Mouse (Mus musculus) ovary, postnatal 10 days (tissue): ENCODE data around the gene Lhx4.

Source experiments
- DNase-seq: peaks from one replicate; pipeline ENCODE4 v3.0.0; 2022; ENCODE audit warnings: low spot score

The Lhx4 gene

DNA sequence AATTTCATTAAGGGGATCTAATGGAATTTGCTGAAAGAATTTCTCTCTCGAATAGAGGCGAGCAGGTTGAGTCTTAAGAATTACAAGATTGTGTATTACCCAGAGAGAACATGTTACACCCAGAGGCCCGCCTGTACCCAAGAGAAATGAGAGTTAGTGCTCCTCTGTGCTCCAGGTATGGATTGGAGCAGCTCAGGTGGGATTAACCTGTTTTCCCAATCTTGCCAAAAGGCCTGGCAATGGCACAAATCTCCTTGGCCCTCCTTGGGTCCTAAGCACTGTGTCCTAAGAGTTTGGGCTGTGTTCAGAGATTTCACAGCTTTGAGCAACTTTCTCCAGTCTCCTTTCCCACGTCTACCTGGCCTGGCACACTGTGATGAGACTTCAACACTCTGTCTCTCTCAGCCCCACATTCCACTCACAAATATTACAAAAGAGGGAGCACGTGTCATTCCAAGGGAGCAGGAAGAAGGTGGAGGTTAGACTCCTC lies 48.2 kb downstream of the Lhx4 start:
- DNase-seq = no peak

DNA sequence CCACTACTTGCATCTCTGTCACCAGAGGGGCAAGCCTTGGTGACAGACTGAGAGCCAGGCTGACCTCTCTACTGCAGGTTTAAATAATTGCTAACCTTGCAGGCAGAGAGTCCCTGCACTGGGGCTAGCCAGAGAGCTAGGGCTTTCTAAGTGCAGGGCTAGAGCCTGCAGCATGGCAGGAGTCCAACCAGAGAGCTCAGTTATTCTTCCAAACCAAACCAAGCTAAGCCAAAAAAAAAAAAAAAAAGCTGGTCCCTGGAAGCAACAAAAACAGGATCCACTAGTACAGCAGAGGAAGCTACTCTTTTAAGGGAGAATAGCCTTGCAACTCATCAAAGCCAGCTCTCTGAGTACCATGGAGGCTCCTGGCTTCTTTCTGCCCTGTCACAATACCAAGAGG lies 50.6 kb downstream of the Lhx4 start:
- no peak for DNase-seq

- no peak for DNase-seq
Measured at GRCm38 (mm10) chr1:155698373-155699159, 52.9 kb downstream of the Lhx4 start.

DNA sequence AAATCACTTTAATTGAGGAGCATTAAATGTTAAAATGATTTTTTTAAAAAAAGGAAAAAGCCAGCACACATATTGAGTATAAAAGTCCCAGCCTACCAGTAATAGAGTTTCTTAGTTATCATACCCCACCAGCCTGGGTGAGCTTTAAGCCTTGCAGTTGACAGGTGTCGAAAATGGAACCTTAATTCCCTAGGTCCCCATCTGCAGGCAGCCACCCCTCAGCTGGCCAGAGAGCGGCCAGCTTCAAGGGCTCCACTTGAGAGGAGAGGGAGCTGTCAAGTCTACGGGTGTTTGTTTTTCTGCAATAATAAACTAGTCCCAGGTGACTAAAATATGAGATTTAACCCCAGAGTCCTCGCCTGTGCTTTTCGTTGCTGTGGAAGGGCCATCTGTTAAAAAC lies 58.0 kb downstream of the Lhx4 start:
- no peak for DNase-seq

DNA sequence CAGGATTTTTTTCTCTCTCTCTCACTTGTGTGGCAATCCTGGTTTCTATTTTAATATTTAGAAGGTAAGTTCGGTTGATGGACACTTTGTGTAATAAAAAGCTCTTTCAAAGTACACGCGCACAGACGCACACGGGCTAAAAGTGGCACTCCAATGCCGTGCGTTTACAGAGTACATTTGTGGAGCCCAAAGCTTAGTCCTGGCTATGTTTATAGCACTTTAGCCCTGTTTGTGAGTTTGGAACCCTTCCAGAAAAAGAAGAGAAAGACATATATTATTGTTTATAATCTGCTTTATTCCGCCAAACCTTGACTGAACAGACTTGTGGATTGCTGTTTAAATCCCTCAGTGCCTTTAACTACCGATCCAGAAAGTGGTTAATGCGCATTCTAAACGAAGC lies 58.5 kb downstream of the Lhx4 start:
- no peak for DNase-seq

DNA sequence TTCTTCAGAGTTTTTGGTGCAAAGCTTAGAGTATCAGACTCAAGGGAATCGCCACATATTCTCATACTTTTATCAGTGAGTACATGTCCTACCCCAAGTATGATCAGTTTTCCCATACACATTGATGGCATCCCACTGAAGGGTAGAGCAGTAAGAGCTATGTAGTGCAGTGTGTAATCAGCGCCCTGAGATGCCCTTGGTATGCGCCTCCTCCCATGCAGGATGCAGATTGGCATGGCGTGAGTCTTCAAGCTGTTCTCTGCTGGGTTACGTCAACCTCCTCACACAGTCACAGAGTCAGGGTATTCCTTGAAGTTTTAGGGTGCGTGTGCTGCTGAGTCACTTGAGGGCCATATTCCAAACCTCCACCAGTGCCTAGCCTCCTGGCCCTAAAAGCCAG lies 59.3 kb downstream of the Lhx4 start:
- no peak for DNase-seq

DNA sequence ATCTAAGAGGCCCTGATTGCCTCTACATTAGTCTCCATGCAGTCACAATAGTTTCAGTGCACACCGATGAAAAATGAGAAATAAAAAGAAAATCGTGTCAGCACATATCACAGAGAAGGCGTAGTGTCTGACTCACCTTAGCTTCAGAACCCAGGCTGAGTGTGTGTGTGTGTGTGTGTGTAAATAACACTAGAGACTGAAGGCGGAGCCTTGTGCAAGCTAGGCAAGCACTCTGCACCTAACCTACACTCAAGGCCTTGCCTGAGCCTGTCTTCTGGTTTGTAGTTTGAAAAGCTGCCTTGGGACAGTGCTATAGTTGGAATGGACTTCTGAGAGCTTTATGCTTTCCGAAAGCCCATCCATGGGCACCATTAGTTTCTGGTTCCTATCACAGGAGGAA lies 61.9 kb downstream of the Lhx4 start:
- no peak for DNase-seq

DNA sequence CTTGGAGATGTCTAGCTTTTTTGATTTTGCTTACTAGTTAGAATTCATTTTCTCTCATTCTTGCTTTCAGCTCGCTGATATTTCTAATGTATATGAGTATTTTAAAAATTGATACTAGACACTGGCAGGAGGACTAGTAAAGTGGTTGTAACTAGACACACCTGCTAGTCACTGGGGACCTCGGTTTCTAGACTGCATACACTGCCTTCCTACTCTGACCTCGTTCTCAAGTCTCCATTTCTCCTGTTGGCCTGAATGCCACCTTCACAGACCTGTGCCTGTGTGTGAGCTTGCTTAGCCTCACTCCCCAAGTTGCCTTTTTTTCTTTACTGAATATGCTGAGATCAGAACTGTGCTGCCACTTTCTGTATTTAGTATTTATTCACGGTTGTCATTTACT lies 62.3 kb downstream of the Lhx4 start:
- no peak for DNase-seq

- DNase-seq = no peak
Measured at GRCm38 (mm10) chr1:155686816-155687215, 64.7 kb downstream of the Lhx4 start.

DNA sequence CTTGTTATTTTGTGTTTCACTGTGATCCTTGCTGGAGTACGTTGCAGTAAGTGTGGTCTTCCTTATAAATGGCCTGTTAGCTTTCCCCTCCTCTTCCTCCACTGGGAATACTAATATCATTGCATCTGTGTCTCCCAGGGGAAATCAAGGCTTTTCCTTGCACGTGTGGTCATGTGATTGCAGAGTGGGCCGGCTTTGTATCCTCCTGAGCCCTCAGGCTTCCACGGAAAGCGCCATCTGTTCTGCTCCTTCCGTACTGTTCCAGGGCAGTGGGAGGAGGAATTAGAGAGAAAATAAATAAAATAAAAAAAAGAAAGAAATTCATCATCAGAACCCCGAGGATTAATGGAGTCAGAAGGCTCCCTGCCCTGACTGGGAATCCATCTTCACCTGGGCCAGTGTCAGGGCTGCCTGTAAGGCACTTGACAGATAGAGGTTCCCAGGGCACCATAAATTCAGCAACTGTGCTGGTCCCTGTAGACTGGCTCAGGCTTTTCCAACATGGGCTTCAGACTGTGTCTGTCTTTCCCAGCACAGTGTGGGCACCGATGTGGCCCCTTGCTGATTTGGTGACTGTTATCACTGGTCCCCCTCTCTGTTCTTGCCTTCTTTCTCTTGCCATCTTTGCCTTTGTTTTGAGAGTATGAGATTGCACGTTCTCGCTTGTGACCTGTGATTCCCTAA lies 70.2 kb downstream of the Lhx4 start:
- no peak for DNase-seq

- DNase-seq = no peak
Measured at GRCm38 (mm10) chr1:155675570-155675969, 75.9 kb downstream of the Lhx4 start.

DNA sequence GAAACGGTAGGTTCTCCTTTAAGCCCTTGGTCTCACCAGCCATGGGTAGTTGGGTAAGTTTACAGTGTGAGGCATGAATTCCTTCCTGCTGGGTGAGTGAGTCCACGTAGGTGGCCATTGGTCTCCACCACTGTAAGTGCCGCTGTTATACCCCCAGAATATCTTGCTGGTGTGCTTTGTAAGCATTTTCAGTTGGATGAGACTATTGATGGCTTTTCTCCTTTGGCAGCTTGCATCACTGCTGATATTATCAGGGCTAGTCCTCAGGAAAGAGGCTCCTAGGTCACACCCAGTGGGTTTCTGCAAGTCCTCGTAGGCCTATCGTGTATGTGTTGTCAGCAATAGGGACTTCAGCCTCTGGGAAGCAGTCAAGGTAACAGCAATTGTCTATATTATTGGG lies 87.5 kb downstream of the Lhx4 start:
- no peak for DNase-seq

- DNase-seq = no peak
Measured at GRCm38 (mm10) chr1:155656321-155656720, 95.2 kb downstream of the Lhx4 start.

DNA sequence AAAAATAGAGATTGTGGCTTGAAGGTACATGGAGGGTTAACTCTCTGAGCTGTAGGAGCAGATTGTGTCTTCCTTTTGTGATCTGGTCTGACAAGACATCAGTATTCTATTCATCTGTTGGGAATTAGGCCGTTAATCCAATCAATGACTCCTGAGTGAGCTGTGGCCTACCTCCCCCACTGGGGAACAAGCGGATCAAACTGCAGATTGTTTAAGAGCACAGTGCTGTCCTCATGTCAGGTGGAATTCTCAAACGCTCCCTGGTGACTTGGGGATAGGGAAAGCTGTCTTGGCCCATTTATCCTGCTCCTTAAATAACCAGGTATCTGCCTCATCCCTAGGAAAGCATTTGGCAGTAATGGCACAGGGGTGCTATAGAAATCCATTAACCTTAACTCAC lies 96.5 kb downstream of the Lhx4 start:
- DNase-seq = no peak

- DNase-seq = no peak
Measured at GRCm38 (mm10) chr1:155650121-155650846, 101.2 kb downstream of the Lhx4 start.
